Mouse (Mus musculus) liver, adult (tissue): ENCODE results near the gene Drc3.

ENCODE experiments used
- GATA4 ChIP-seq: IDR thresholded peaks from 2 replicates; pipeline ENCODE4 v1.6.1; 2014; ENCODE audit warnings: mild to moderate bottlenecking, low read length; ENCODE audit not compliant: insufficient replicate concordance

The Drc3 gene

GRCm38 (mm10) chr11:60320426-60321037 lies 32.6 kb upstream of the Drc3 start:
- no peak for TF ChIP-seq GATA4

- TF ChIP-seq GATA4 = no peak
Observed at GRCm38 (mm10) chr11:60321438-60321837, 31.7 kb upstream of the Drc3 start.

GRCm38 (mm10) chr11:60323731-60324130 lies 29.4 kb upstream of the Drc3 start:
- no peak for TF ChIP-seq GATA4

DNA sequence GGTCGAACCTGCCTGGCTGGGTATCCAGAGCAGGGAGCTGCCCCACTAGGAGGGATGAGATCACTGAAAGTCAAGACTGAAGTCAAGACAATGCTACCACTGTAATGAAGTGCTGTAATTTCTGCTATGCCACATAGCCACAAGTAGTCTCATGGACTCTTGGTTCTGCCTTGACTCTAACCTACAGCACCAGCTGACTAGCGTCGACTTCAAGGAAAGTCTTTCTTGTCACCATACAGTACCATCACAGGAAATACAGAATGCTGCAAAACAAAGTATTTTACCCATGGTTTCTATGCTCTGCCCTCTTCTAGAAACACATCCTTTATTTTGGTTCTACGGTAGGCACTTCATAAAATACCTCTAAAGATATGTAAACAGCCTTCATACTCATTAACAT lies 22.6 kb upstream of the Drc3 start:
- no peak for TF ChIP-seq GATA4

DNA sequence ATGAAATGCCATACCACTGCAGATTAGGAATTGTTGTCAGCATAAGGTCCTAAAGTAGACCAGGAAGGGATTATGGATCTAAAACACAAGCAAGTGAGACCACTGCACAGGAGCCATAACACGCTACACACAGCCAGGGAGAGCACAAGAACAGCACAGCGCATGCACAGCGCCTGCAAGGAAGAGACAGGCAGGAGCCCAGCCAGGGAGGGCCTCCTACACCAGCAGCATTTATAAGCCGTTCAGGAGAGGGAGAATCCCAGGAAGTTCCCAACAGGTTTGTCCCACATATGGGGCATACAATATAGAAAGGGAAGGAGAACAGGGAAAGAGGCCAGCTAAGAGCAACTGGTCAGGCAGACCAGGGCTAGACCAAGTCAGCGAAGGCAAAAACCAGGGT lies 19.7 kb upstream of the Drc3 start:
- no peak for TF ChIP-seq GATA4

- TF ChIP-seq GATA4 = no peak
Observed at GRCm38 (mm10) chr11:60334124-60334523, 19.0 kb upstream of the Drc3 start.

DNA sequence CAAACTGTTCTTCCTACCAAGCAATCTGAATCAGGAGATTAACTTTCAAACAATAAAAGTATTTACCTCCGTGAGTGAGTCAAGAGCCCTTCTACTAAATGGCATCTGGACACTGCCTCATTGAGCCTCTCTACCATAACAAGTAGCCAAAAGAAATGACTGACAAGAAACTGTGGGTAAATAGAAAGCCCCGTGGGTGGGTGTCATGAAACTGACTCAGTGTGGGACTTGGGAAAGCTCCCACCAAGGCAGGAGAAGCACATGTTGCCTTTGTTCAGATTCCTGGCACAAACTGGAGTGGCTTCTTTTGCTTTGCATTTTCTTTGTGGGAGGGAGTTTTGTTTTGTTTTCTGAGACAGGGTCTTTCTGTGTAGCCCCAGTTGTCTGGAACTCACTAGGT lies 17.4 kb upstream of the Drc3 start:
- no peak for TF ChIP-seq GATA4

DNA sequence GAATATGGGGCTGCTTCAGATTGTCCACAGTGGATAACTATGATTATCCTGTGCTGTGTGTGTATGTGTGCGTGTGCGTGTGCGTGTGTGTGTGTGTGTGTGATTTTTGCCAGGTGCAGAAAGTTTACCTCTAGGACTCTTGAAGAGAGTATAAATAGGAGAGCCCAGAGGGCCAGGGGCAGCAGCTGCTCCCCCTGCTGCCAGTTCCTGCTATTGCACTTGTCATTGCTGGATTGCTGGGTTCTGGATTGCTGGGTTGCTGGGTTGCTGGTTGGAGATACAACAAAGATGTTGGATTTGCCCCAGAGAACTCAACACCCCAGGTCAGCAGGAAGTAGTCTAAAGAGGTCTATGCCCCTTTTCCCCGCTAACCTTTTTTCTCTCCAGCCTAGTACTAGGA lies 14.8 kb upstream of the Drc3 start:
- TF ChIP-seq GATA4 = no peak

- no peak for TF ChIP-seq GATA4
Observed at GRCm38 (mm10) chr11:60339361-60339760, 13.8 kb upstream of the Drc3 start.

DNA sequence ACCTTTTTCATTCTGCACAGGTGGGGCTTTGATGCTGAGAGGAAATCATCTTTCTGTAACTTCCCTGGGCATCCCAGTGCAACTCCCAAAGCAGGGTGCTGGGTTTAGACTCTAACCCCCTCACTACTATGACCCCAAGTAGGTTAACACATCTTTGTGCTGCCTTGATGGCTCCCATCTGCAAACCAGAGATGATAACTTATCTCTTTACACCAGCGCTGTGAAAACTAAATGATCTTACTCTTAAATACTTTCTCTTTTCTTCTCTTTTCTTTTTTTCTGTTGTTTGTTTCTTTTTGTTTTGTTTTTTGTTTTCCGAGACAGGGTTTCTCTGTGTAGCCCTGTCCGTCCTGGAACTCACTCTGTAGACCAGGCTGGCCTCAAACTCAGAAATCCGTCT lies 7.3 kb upstream of the Drc3 start:
- TF ChIP-seq GATA4 = no peak

DNA sequence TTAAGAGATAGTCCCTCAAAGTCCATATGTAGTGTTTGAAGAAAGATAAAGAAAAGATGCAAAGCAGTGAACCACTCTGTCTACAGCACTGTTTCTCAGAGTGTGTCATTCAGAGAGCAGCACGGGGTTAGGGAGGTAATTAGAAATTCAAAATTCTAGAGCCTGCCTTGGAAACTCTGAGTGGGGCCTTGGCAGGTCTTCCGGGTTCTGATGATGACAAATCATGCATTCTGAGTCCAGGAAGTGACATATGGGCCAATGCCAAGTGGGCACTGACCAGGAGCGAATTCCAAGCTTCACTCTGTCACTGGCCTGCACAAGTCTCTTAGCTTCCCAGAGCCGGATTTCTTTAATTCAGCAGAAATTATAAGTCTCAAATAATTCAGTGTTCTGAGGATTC lies 6.6 kb upstream of the Drc3 start:
- no peak for TF ChIP-seq GATA4

GRCm38 (mm10) chr11:60351388-60351787 lies 1.7 kb upstream of the Drc3 start:
- TF ChIP-seq GATA4 = no peak

DNA sequence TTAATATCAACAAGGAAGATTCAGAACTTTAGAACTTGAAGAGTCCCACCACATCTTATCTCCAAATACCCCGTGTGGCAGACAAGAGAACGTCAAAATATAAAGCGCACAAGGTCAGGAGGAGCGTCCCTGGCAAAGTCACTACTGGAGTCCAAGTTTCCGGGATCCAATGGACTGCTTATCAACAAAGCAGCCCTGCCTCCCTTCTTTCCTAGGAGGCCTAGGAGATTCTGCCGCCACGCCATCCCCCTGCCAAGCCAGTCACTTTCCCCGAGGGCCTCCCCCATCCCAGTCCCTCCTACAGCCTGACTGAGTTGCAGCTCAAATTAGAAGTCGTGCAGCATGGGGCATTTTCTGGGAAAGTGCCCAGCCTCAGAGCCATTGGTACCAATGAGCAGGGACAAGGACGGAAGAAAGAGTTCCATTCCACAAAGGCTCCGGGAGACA lies 1.2 kb upstream of the Drc3 start:
- no peak for TF ChIP-seq GATA4

DNA sequence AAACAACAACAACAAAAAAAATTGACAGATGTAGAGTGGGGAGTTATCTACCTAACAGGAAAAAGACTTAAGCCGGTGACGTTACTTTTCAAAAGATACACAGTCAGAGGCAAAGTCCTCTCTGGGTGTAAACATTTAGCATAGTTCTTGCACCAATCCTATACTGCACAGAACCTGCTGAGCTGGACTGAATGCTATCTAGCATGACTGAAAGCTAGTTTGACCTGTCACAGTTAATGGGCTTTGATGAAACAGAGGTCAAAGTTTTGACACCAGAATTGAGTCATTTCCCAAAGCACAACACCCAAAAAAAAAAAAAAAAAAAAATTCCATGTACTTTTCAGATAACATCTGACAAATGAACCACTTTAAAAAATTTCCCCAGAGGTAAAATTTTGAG lies 2.8 kb downstream of the Drc3 start:
- TF ChIP-seq GATA4 = no peak

DNA sequence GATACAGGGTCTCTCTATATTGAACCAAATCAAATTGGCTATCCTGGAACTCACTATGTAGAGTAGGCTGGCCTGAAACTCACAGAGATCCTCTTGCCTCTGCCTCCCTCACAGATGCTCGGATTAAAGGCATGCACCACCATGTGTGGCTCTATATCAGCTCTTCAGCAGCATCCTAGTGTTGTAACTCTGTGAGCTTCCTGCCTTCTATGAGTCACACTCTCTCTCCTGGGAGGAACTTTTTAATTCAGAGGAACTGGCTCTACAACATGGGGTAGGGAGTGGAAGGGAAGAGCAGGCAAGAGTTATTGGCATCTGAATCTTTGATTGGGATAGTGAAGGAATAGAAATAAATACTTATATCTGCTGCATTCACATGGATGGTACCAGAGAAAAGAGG lies 4.0 kb downstream of the Drc3 start:
- TF ChIP-seq GATA4 = no peak

DNA sequence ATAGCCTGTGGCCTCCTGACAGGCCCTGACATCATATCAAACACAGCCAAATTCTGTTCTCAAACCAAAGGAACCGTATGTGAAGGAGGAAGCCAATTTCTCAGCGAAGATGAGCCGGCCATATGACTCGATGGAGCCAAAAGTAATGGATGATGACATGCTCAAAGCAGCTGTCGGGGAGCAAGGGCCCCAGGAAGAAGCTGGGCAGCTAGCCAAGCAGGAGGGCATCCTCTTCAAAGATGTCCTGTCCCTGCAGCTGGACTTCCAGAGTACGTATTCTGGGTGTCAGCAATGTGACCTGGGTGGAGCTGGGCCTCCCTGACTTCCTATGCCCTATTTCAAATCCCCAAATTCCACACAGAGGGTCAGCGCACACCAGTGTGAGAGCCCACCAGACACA lies 5.4 kb downstream of the Drc3 start:
- no peak for TF ChIP-seq GATA4

- TF ChIP-seq GATA4 = no peak
Observed at GRCm38 (mm10) chr11:60359138-60359537, 6.0 kb downstream of the Drc3 start.

GRCm38 (mm10) chr11:60359936-60360335 lies 6.8 kb downstream of the Drc3 start:
- TF ChIP-seq GATA4 = no peak

DNA sequence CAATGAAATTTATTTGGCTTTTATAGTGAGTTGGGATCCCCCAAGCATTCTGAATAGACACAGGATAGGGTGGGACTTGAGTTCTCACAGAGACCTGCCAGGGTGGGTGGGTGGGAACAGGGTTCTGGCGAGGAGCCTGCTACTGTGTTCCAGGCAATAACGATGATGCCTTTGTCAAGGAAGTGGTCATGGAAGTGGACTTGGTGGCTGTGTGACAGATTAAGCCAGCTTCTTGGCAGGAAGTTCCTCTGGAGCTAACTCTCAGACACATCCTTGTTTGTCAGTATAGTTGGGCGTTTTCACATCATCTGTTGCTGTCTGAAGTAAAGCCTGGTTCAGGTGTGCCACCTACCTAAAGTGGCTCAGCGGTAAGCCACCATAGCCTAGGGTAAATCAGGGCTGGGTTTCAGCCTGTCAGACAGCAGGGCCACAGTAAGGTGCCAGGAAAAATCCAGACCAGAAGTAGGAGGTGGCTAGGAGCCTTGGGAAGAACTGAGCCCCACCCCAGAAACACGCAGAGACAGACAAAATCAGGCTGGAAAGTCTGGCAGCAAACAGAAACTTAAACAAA lies 7.6 kb downstream of the Drc3 start:
- no peak for TF ChIP-seq GATA4
